34 mouse cellular contexts compared by ENCODE assay signal in the genomic region with DNA sequence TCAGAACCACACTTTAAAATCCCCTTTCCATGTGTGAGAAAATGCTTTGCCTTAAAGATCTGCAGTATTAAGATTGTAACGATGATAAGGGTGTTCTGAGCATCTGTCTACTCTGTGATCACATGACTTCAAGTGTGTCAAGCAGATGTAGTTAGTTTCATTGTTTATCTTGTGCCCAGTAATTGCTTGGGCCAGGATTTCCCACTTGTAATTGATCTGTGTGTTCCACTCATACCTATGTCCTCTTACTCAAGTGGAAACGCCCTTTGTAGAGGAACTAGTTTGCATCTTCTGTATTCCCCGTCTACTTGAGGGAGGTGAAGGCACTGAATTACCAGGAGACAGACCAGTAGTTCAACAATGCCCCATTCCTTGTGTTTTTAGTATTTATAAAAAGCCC. TPM values are rescaled to one million over a fixed set of nuclear protein-coding genes. Genes with fewer than 3 reads are reported as not detected.
DNase-seq lines count a peak whose midpoint lies in the region; ATAC-seq and TF ChIP-seq lines count a peak whose summit lies in the region.
"Had no signal": no experiment of that assay in that cellular context is flagged by ENCODE, and none has a peak within 500 bp of the region (broad histone marks: within the 10 kb centered on the region; RNA-seq: fewer than 3 reads in every experiment).

No protein-coding gene starts in this region.

- H3K27me3 ChIP-seq in MEL (ENCODE audit: control insufficient read depth in 1 of 2, insufficient read depth in 2 of 2, low read length in 2 of 2), result peaks cover 0 to 6% of the 10 kb centered on the region in 2 experiments; a peak in 3 of 4 replicates
- H3K27me3 ChIP-seq in myocyte (ENCODE audit: control insufficient read depth, insufficient read depth, insufficient read length), result peaks cover 20% of the 10 kb centered on the region
- H3K27me3 ChIP-seq: embryonic facial prominence, embryonic 12.5 days; embryonic facial prominence, embryonic 15.5 days; hindbrain, embryonic 13.5 days had no signal

- no peak for TF ChIP-seq POLR2A in MEL (IDR thresholded peaks at IDR 0.05; ENCODE audit: control insufficient read depth in 1 of 2, insufficient read depth in 1 of 2, low read depth in 1 of 2, low read length in 2 of 2, poor library complexity in 1 of 2)
- TF ChIP-seq POLR2A in myocyte (IDR thresholded peaks at IDR 0.05; ENCODE audit: insufficient read length, low read depth), result no peak

- DNase-seq in frontal cortex, postnatal 10 days (ENCODE audit: low spot score in 2 of 2), result no peak
- no peak for DNase-seq in left cerebral cortex, adult 2 months (ENCODE audit: extremely low spot score in 1 of 2, low spot score in 2 of 2)
- DNase-seq in left cerebral cortex, postnatal 10 days (ENCODE audit: extremely low spot score in 1 of 2, low spot score in 2 of 2), result no peak
- DNase-seq in MEL (ENCODE audit: low read depth, low spot score), result no peak
- no peak for DNase-seq in cerebellum, adult 9-10 months
- DNase-seq in Muller cell, postnatal 12 days (ENCODE audit: inconsistent ontology term), result no peak
- DNase-seq: adrenal gland, postnatal 10 days; adrenal gland, postnatal 36 days; B cell, adult 2 months; cerebellum, adult 9-11 months; forebrain, postnatal 0 days; gastrocnemius, postnatal 10 days; gastrocnemius, postnatal 36 days; heart, postnatal 36 days had no signal

- intact Hi-C loops in left cerebral cortex, adult 2 months (cut with DNase I), result loop anchor here (5.0 kb wide), 1 partner anchor 42 kb away; no protein-coding TSS in a partner anchor
- intact Hi-C loops in left cerebral cortex, postnatal 10 days (cut with DNase I), result no loop called here

- peak overlapping the region; percentile 36 for H3K27ac ChIP-seq in left cerebral cortex, adult 2 months
- no peak overlapping the region for H3K27ac ChIP-seq in MEL (ENCODE audit: control insufficient read depth, low read depth, low read length)
- H3K27ac ChIP-seq: embryonic facial prominence, embryonic 12.5 days; embryonic facial prominence, embryonic 15.5 days; hindbrain, embryonic 10.5 days; hindbrain, embryonic 13.5 days had no signal

- TF ChIP-seq CTCF in left cerebral cortex, adult 2 months (IDR thresholded peaks at IDR 0.05), result no peak
- no peak for TF ChIP-seq CTCF in MEL (IDR thresholded peaks at IDR 0.05 in 2 of 3, conservative IDR thresholded peaks at IDR 0.05 in 1 of 3; ENCODE audit: control insufficient read depth in 1 of 3, insufficient read depth in 1 of 3, low read depth in 2 of 3, low read length in 3 of 3, poor library complexity in 1 of 3, severe bottlenecking in 1 of 3)

- TF ChIP-seq EP300 in MEL (IDR thresholded peaks at IDR 0.05; ENCODE audit: low read depth in 1 of 2, low read length in 2 of 2), result no peak

- H3ac ChIP-seq in myocyte (ENCODE audit: control insufficient read depth, insufficient read length), result no peak overlapping the region

- no peaks in the 10 kb centered on the region for H3K9me3 ChIP-seq in MEL (replicated peaks; ENCODE audit: insufficient read depth, low read length)
- H3K9me3 ChIP-seq: embryonic facial prominence, embryonic 12.5 days; embryonic facial prominence, embryonic 15.5 days; G1E; hindbrain, embryonic 10.5 days; hindbrain, embryonic 13.5 days had no signal

- no peak for TF ChIP-seq RAD21 in MEL (IDR thresholded peaks at IDR 0.05; ENCODE audit: low read depth, low read length)

- no peaks in the 10 kb centered on the region for H3K79me2 ChIP-seq in MEL (ENCODE audit: control insufficient read depth, insufficient read depth, low read length, poor library complexity)
- no peaks in the 10 kb centered on the region for H3K79me2 ChIP-seq in myocyte (ENCODE audit: control insufficient read depth, insufficient read depth)

- H3K4me3 ChIP-seq in left cerebral cortex, adult 2 months, result no peak overlapping the region
- H3K4me3 ChIP-seq in MEL (ENCODE audit: control insufficient read depth in 1 of 2, insufficient read depth in 1 of 2, low read depth in 2 of 2, low read length in 2 of 2), result no peak overlapping the region
- no peak overlapping the region for H3K4me3 ChIP-seq in myocyte
- H3K4me3 ChIP-seq: embryonic facial prominence, embryonic 12.5 days; embryonic facial prominence, embryonic 15.5 days; hindbrain, embryonic 10.5 days; hindbrain, embryonic 13.5 days had no signal

- ATAC-seq in frontal cortex, adult (ENCODE audit: low TSS enrichment), result peak; percentile 15; the same call in 1 of the 2 replicates
- ATAC-seq: forebrain, embryonic 14.5 days; forebrain, postnatal 0 days; hindbrain, embryonic 16.5 days; intestine, postnatal 0 days had no signal

- no peak overlapping the region for H3K9ac ChIP-seq in MEL (ENCODE audit: control insufficient read depth, low read depth, low read length, poor library complexity, severe bottlenecking)
- H3K9ac ChIP-seq: embryonic facial prominence, embryonic 12.5 days; embryonic facial prominence, embryonic 15.5 days; forebrain, postnatal 0 days; hindbrain, embryonic 13.5 days had no signal

- no peaks in the 10 kb centered on the region for H3K4me1 ChIP-seq in MEL (ENCODE audit: control insufficient read depth in 1 of 2, insufficient read depth in 2 of 2, low read length in 2 of 2)

- H3K4me2 ChIP-seq in myocyte (ENCODE audit: low read depth), result peak overlapping the region; percentile 60
- H3K4me2 ChIP-seq: embryonic facial prominence, embryonic 12.5 days; embryonic facial prominence, embryonic 15.5 days; heart, embryonic 11.5 days; hindbrain, embryonic 13.5 days had no signal

- H3K36me3 ChIP-seq in MEL (ENCODE audit: control insufficient read depth in 1 of 2, insufficient read depth in 2 of 2, low read length in 2 of 2) (no peaks in the 10 kb centered on the region), myocyte (ENCODE audit: control insufficient read depth, insufficient read depth) (no peaks in the 10 kb centered on the region)
- H3K36me3 ChIP-seq: embryonic facial prominence, embryonic 12.5 days; embryonic facial prominence, embryonic 15.5 days; G1E; hindbrain, embryonic 10.5 days; hindbrain, embryonic 13.5 days had no signal

TF ChIP-seq in MEL, 35 proteins besides CTCF, POLR2A, EP300 and RAD21:
- TF ChIP-seq KAT2A (conservative IDR thresholded peaks at IDR 0.05; ENCODE audit: low read depth, low read length) (no peak), USF1 (IDR thresholded peaks at IDR 0.05; ENCODE audit: low read depth, low read length) (peak; percentile 9; the same call in 1 of the 2 replicates)
TF ChIP-seq in MEL: peak in this region for 1.

TF ChIP-seq in myocyte, 11 proteins besides CTCF, POLR2A, EP300 and RAD21:
- TF ChIP-seq MYOD1 (IDR thresholded peaks at IDR 0.05; ENCODE audit: control insufficient read depth in 1 of 3, insufficient read length in 2 of 3, low read depth in 2 of 3), result no peak
- no peak for TF ChIP-seq USF1 (IDR thresholded peaks at IDR 0.05; ENCODE audit: low read depth)
- no peak for TF ChIP-seq MAX (IDR thresholded peaks at IDR 0.05; ENCODE audit: low read depth)
- no peak for TF ChIP-seq CEBPB (IDR thresholded peaks at IDR 0.05; ENCODE audit: insufficient read depth, poor library complexity, severe bottlenecking)
- TF ChIP-seq MYOG (IDR thresholded peaks at IDR 0.05; ENCODE audit: control insufficient read depth in 1 of 3, insufficient read depth in 1 of 3, insufficient read length in 2 of 3, low read depth in 2 of 3), result no peak
- TF ChIP-seq TCF12 (IDR thresholded peaks at IDR 0.05; ENCODE audit: insufficient read depth, poor library complexity, severe bottlenecking), result no peak
- TF ChIP-seq TCF3 (IDR thresholded peaks at IDR 0.05; ENCODE audit: insufficient read length, low read depth), result no peak
- TF ChIP-seq POLR2AphosphoS2 (IDR thresholded peaks at IDR 0.05; ENCODE audit: insufficient read length, low read depth), result no peak
- no peak for TF ChIP-seq E2F4 (IDR thresholded peaks at IDR 0.05; ENCODE audit: insufficient read depth)
- TF ChIP-seq SRF (IDR thresholded peaks at IDR 0.05; ENCODE audit: control insufficient read depth, insufficient read length, low read depth), result no peak
- no peak for TF ChIP-seq REST (IDR thresholded peaks at IDR 0.05; ENCODE audit: insufficient read depth, insufficient read length)

RNA-seq across cellular contexts. Expression of a gene that starts 6.8 kb away (rescaled TPM):
- total RNA-seq in left cerebral cortex, adult 2 months (2021), result 10 to 100 TPM; 31.1 to 32.0 TPM
- 10 to 100 TPM; 31.1 to 31.2 TPM for total RNA-seq in left cerebral cortex, postnatal 10 days (2021)
- total RNA-seq in MEL (2012; rRNA removed), result not detected in 2 replicates
- under 1 TPM in 1 of 2 experiments, not detected in 1; 0.07 TPM for polyA plus RNA-seq in MEL (2012; ENCODE audit: insufficient read depth in 1 of 2, insufficient read length in 2 of 2, low read depth in 1 of 2, low replicate concordance in 2 of 2, missing spikeins in 1 of 2)
- 0.06 TPM for polyA plus RNA-seq in myocyte (2012; fragmentation: generic; extraction: Trizol)
- total RNA-seq: common myeloid progenitor, adult 5-6 weeks; granulocyte monocyte progenitor cell, adult 5-6 weeks had no signal
- polyA plus RNA-seq: G1E had no signal

RNA-seq across cellular contexts. Expression of a gene that starts 19.8 kb away (rescaled TPM):
- 10 to 100 TPM; 60.1 to 61.1 TPM for total RNA-seq in left cerebral cortex, adult 2 months (2021)
- 10 to 100 TPM; 73.7 to 83.7 TPM for total RNA-seq in left cerebral cortex, postnatal 10 days (2021)
- total RNA-seq in MEL (2012; rRNA removed), result 243 and 265 TPM in 2 replicates
- polyA plus RNA-seq in MEL (2012; ENCODE audit: insufficient read depth in 1 of 2, insufficient read length in 2 of 2, low read depth in 1 of 2, low replicate concordance in 2 of 2, missing spikeins in 1 of 2), result 100 to 1,000 TPM in 1 of 2 experiments, not detected in 1; 277 TPM
- 90.3 TPM for polyA plus RNA-seq in myocyte (2012; fragmentation: generic; extraction: Trizol)

RNA-seq across cellular contexts. Expression of a gene that starts 34.4 kb away (rescaled TPM):
- not detected for total RNA-seq in left cerebral cortex, adult 2 months (2021)
- not detected for total RNA-seq in left cerebral cortex, postnatal 10 days (2021)
- not detected in 2 replicates for total RNA-seq in MEL (2012; rRNA removed)
- polyA plus RNA-seq in MEL (2012; ENCODE audit: insufficient read depth in 1 of 2, insufficient read length in 2 of 2, low read depth in 1 of 2, low replicate concordance in 2 of 2, missing spikeins in 1 of 2) (not detected), myocyte (2012; fragmentation: generic; extraction: Trizol) (not detected)
- total RNA-seq: adrenal gland, postnatal 10 days; adrenal gland, postnatal 36 days; common myeloid progenitor, adult 5-6 weeks; forebrain, postnatal 0 days; G1E; gastrocnemius, adult 18-20 months; gastrocnemius, postnatal 10 days; gastrocnemius, postnatal 36 days; granulocyte monocyte progenitor cell, adult 5-6 weeks; heart, adult 8-10 months; heart, postnatal 36 days had no signal
- polyA plus RNA-seq: activated CD4-positive, CD25-positive, alpha-beta regulatory T cell, adult 4 months; forebrain, embryonic 11.5 days; forebrain, embryonic 14.5 days; G1E; heart, embryonic 11.5 days; heart, embryonic 14.5 days; heart, postnatal 0 days; hindbrain, embryonic 10.5 days; intestine, embryonic 14.5 days had no signal

Comparison
In these comparisons a context has a peak if more than half of its experiments do, and no peak if none do; other contexts are left out.
1. RNA of a gene that starts 6.8 kb away (total RNA-seq): 31.1 to 32.0 TPM in left cerebral cortex, adult 2 months and 31.1 to 31.2 TPM in left cerebral cortex, postnatal 10 days; not detected in MEL; every median in the first group is over 10 times any median in the second.